Mouse (Mus musculus) ES-E14 (cell line): ENCODE results near the gene Rnh1.

ENCODE experiments used
- CHD2 ChIP-seq: IDR thresholded peaks from 2 replicates; pipeline ENCODE4 v1.6.1; 2014; ENCODE audit warnings: mild to moderate bottlenecking, low read depth, low read length, inconsistent platforms
- HCFC1 ChIP-seq: IDR thresholded peaks from 2 replicates; pipeline ENCODE4 v1.6.1; 2012; ENCODE audit warnings: low read length, inconsistent platforms, borderline replicate concordance; ENCODE audit not compliant: insufficient read depth
- MAFK ChIP-seq: IDR thresholded peaks from 2 replicates; pipeline ENCODE4 v1.6.1; 2014; ENCODE audit warnings: mild to moderate bottlenecking, low read depth, low read length, inconsistent platforms; ENCODE audit not compliant: insufficient read depth
- ZC3H11A ChIP-seq: IDR thresholded peaks from 2 replicates; pipeline ENCODE4 v1.6.1; 2012; ENCODE audit warnings: low read depth, mild to moderate bottlenecking, inconsistent platforms, low read length, borderline replicate concordance
- ZNF384 ChIP-seq: IDR thresholded peaks from 2 replicates; pipeline ENCODE4 v1.6.1; 2012; ENCODE audit warnings: low read depth, low read length, inconsistent platforms

GRCm38 (mm10) chr7:141122689-141123516 lies 49.8 kb downstream of the Rnh1 start:
- TF ChIP-seq CHD2 = no peak
- TF ChIP-seq HCFC1 = no peak
- TF ChIP-seq ZC3H11A = no peak
- TF ChIP-seq MAFK = no peak
- no peak for TF ChIP-seq ZNF384
